Mouse (Mus musculus): Measurements from ENCODE around the gene Pfn1.

Pfn1 gene

DNA sequence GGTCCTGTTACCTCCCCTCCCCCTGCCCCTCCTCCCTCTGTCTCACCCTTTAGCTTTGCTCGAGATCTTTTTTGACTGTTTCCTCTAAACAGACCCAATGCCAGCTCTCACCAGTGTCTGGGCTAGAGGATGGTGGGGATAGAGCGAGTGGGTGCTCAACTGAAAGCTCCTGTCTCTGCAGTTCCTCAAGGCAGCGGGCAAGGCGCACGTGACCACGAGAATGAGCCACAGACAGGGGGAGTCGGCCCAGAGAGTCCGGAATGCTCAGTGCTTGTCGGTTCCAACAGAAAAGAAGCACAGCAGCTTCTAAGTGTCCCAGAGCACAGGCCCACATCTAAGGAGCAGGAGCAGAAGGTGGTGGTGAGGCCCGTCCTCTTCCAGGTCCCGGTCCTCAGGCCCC is 20.1 kb upstream of the Pfn1 start:
- DNase-seq (ENCODE audit: low spot score) = no peak

DNA sequence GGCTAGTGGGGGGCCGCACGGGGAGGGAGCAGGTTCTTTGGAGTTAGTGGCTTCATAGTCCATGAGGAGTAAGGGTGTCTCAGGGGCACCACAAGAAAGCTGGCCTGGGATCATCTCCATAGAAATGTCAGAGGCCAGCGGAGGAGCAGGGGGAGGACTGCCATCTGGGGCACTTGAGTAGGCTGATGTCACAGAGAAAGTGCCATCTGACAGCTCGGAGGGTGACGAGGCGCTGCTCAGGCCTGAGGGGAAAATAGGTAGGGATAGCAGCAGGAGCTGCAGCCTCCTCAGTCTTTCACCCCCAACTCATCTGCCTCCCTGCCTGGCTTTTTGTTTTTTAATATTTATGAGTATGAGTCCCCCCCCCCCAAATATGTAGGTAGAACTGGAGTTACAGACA is 19.6 kb upstream of the Pfn1 start:
- DNase-seq (ENCODE audit: low spot score) = no peak

DNA sequence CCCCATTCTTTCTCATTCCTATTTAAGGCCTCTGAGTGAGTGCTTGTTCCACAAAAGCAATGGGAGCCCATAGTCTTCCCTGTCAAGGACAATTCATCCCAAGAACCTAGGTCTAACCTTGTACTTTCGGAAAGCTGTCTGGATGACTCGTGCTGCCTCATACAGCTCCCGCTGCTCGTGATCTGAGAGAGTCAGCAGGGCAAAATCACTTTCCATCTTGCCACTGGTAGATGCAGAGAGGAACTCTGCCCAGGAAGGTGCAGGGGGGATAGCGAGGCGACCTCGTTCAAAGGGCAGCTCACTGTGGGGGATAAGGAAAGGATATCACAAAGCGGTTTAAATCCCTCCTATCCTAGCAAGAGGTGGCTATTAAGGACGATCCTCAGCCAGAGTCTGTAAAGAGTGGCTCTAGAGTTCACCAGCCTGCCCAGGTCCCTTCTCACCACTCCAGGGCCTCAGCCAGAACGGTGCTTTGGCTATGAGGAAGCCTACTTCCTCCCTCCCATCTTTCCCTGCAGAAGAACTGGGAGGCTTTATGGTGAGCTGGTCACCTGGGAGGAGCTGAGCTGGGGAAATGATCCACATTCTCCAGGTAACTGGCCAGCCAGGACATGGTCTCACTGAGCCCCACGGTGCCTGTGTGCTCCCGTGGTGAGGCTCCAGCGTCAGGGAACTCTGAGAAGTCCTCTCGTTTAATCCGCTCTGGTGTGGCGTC is 17.0 kb upstream of the Pfn1 start:
- DNase-seq (ENCODE audit: low spot score) = no peak

DNA sequence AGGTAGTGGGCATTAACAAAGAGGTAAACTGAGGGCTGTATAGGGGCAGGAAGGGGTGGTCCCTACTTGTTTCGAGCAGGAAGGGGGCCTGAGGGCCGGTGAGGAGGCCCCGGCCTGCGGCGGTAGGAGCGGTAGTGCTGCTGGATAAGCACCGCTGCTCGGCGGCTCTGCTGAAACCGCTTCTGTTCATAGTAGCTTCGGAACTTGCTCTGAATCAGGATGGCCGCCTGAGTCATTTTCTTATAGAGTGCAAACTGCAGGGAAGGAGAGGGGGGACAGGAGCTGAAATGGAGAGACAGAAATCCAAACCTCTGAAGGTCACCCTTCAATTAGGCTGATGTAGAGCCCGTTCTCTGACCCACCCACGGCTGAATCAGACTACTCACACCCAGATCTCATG is 16.0 kb upstream of the Pfn1 start:
- no peak for DNase-seq (ENCODE audit: low spot score)

DNA sequence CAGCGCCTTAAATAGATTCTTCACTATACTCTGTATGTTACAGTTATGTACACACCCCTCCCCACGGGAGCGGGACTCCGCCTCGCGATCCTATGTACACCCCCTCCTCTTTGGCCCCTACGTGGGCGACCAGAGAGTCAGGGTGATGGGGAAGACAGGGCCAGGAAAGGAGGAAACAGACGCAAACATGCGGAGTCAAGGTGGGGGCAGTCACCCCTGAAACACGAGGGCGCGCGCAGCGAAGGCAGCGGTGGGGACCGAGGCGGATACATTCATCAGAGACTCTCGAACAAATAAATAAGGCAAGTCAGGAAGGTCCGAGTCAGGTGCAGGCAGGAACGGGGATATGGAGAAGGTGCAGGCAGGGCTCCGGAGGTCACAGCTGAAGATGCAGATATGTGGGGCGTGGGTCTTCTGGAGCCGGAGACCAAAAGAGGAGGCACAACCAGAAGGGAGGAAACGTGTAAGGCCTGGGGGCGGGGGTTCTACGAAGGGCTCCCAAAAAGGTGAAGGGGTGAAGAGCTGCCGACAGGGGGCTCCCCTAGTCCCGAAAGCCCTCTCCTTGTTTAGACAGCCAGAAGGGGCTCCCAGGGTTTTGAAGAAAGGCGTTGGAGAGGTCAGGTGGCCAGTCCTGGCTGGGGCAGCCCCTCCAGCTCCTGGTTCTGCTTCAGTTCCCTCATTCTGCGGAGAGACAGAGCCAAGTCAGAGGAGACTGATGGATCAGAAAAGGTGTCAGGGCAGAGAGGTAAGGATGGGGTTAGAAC is 15.3 kb upstream of the Pfn1 start:
- DNase-seq (ENCODE audit: low spot score) = peak; percentile 86

DNA sequence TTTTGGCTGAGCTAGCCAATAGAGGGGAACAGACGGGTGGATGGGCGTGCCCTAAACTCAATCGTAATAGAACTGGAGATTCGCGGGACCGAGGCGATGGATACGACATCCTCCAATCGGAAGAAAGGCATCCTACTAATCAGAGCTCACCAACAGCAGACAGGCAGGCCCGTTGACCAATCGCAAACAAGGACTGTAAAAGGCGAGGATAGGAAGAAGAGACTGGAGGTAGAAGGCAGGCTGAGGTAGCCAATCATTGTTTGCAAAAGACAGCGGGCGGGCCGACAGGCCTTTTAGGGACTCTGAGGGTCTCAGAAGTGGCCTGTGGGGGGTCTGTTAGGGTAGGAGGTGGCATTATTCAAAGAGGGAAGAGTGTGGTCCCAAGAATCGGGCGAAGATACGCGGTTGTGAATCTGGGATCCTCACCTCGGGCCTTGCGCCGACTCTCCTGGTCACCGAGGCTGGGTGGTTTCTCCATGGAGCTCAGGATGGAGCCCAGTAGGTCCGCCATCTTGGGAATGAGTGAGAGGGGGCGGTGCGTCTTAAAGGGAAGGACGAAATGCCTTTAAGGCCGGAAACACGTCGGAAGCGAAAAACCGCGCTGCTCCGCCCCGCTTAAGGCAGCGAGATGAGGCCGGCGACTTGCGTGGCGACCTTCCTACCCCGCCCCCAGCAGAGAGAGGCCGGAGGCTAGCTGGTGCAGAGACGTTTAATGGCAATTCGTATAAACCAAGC is 14.5 kb upstream of the Pfn1 start, which contains the start of gene Spag7:
Gene Spag7, minus strand, starts transcription at position 646 of the 735 bp plus-strand sequence.
- DNase-seq (ENCODE audit: low spot score) = peak; percentile 96

DNA sequence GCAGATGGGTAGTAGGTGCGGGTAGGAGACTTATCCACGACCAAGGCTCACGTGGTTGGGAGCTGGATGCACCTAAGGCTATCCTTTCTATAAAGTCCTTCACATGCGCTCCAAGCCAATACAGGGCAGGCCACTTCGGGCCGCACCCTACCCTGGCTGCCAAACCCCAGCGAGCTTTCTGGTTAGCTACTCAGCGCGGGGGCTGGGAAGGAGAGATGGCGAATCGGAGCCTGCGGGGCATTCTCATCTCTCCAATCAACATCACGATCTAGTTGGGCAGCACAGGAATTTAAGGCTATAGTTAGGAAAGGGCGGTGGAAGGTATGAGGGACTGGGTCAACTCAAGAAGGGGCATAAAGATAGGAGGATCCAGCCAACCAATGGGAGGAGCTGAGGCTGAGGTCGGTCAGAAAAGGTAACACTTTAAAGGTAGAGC is 13.9 kb upstream of the Pfn1 start:
- no peak for DNase-seq (ENCODE audit: low spot score)

DNA sequence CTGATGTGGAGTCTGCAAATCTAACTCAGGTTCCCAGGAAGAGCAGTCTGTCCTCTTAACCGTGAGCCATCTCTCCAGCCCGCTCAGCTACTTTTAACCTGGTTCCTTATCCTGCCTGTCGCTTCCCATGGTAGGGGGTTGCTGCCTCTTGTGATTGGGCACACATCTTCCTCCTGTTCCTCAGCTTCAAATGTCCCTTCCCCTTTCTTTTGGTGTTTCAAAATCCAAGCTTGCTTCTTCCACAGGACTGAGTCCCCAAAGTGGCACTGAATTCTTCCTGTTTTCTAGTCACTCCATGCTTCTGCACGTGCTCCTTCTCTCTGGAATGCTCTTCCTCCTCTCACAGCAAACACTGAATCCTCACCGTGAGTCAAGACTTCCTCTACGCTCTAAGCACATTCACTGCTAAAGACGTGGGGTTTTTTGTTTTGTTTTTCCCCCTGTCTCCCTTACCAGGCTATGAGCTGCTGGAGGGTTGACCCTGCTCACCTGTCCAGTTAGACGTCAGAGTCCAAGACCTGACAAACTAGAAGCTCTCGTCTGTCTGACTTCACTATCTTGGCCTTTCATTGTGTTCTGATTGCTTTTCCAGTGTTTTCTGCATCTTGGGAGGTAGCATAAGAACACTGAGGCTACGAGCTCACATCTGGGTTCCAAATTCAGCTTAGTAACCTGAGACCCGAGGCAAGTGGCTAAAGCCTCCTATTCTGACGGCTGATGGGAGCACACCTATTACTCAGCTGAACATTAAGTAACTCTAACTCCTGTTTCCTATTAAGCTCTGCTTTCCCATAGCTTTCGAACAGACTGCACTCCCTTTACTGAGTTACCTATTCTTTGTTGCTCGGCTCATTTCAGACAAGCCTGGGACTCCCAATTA is 13.1 kb upstream of the Pfn1 start:
- DNase-seq (ENCODE audit: low spot score) = no peak

DNA sequence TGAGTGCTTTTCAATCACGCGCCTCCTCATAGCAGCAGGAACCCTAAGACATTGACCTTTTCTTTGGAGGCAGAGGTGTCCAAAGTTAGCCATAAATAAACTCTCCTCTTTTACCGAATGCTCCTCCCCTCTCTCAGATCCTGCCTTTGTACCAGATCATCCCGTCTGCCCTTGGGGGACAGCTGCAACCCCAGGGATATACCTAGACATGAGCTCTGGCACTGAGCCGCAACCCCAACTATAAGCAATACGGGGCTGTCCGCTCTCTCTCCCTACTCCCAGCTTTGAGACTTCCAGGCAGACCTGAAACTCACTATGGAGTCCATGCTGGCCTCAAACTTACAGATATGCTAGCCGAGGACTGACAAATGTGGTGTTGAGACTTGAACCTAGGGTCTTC is 12.2 kb upstream of the Pfn1 start:
- no peak for DNase-seq (ENCODE audit: low spot score)

DNA sequence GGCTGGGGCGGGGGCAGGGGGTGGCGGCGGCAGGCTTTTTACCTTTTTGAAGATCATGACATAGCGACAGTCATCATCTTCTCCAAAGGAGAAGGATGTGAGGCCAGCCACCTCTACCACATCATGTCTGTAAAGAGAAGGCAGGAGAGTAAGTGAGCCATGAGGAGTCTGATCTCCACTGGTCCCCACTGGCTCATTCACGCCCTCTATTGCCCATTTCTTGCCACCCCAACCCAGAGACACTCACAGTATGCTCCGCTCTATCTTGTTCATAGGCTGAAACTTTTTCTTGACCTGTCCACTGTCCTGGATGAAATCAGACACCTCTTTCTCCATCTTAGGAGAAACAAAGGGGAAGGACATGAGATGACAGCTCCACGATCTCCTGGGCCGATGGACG is 10.3 kb upstream of the Pfn1 start:
- no peak for DNase-seq (ENCODE audit: low spot score)

DNA sequence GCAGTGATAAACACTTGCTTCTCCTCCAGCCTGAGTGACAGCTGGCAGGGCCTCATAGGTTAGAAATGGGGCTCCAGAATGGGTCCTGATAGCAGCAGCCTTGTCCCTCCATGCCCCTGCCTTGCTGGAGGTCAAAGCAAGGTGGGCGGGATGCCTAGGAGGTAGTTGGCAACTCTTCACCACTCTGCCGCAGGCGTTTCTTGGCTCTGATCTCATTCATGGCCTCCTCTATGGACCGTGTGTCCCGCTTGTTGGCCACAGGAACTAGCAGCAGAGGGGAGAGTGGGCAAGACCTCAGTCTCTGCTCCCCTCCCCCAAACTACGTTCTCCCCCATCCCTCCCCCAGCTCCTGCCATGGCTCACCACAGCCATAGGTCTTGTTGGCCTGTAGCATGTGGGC is 9.5 kb upstream of the Pfn1 start:
- DNase-seq (ENCODE audit: low spot score) = no peak

DNA sequence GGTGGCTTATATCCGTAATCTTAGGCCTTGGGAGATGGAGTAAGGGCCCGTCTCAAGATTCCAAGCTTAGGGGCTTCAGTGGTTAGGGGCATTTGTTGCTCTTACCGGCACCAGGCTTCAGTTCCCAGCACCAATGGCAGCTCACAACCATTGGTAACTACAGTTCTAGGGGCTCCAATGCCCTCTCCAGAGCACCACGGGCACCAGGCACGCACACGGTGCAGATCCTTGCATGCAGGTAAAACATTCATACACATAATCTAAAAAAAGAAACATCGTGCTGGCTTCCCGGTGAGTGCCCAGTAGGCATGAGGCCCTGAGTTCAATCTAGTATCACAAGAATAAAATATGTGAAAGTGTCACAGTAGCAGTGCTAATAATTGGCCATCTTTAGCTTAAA is 8.7 kb upstream of the Pfn1 start:
- DNase-seq (ENCODE audit: low spot score) = no peak

DNA sequence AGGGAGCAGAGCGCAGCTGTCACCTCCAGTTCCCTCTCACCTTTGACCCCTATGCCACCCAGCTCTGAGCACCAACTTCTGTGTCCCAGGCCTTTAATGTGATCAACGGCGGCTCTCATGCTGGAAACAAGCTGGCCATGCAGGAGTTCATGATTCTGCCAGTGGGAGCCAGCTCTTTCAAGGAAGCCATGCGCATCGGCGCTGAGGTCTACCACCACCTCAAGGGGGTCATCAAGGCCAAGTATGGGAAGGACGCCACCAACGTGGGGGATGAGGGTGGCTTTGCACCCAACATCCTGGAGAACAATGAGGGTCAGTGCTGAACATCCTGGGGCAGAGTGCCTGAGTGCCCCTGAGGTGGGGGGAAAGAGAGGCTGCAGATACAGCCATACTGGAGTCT is 6.1 kb upstream of the Pfn1 start:
- DNase-seq (ENCODE audit: low spot score) = no peak

DNA sequence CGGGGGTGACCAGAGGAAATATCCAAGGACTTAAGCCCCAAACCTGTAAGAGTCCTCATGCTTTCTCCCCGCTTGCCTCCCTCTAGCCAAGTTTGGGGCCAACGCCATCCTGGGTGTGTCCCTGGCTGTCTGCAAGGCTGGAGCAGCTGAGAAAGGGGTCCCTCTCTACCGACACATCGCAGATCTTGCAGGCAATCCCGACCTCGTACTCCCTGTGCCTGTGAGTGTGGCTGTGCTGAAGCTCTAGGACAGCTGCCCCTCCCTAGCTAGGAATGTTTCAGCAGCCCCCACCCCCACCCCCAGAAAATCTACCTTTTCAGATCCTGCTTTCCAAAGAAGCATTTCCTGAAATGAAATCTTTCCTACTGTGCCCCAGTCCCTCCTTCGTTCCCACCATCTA is 4.5 kb upstream of the Pfn1 start:
- no peak for DNase-seq (ENCODE audit: low spot score)

DNA sequence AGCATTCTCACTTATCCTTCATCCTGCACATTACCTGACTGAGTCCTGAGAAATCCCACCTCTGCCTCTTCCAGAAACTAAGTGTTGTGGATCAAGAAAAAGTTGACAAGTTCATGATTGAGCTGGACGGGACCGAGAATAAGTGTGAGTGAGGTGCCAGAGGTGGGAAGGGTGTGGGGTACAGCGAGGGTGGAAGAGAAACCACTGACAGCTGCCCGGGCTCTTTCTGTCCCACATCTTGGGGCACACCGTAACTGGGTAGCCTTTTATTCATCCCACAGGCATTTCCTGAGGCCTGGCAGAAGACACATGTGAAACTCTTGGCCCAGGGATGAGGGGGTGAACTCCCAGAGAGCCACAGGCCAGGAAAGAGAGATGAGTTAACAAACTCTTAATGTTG is 4.1 kb upstream of the Pfn1 start:
- no peak for DNase-seq (ENCODE audit: low spot score)

DNA sequence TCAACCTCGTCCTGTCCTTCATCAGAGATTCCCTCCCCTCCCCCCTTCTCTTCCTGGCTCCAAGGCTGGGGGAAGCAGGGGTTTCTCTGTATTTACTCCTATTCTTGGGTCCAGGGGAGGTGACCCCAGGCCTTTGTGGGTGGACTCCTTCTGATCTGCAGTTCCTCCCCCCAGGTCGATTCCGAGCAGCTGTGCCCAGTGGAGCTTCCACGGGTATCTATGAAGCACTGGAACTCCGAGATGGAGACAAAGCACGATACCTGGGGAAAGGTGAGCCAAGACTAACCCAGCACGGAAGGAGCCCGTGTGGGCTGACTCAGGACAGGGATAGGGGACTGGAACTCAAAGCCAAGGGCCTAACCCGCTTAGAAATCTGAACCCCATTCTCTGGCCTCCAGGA is 3.5 kb upstream of the Pfn1 start:
- DNase-seq (ENCODE audit: low spot score) = no peak

DNA sequence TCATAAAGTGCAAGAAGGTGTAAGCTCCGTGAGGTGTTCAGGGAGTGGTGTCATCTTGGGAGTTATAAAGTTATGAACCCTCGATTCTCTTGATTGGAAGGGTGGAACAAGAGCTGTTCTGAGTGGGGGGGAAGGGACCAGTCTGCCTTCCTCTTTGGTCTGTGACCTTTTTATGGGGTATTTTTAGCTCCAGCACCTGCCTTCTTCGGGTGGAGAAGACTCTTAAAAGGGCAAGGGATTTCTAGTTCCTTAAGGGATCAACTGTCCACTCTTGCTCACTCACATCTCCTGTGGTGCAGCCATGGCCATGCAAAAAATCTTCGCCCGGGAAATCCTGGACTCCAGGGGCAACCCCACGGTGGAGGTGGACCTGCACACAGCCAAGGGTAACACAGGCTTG is 3.1 kb upstream of the Pfn1 start:
- DNase-seq (ENCODE audit: low spot score) = no peak

DNA sequence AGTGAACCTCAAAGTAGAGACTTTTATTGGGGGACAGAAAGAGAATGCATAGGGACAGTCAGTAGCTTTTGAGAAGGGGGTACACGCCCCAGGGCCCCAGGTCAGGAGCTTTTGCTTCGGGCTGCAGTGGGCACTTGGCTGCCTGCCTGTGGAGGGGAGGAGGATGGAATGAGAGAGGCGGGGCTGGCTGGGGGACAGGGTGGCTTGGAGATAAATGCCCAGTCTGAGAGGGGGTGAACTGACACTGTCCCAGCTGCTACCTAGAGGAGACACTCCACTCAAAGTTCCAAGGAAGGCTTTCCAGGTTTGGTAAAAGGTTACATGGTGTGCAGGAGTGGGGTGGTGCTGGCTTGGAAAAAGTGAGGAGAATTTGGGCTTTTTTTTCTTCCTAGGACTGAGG is 2.5 kb upstream of the Pfn1 start, which contains the start of gene Eno3:
Gene Eno3, plus strand, starts transcription at position 239 of the 400 bp plus-strand sequence.
- no peak for DNase-seq (ENCODE audit: low spot score)

DNA sequence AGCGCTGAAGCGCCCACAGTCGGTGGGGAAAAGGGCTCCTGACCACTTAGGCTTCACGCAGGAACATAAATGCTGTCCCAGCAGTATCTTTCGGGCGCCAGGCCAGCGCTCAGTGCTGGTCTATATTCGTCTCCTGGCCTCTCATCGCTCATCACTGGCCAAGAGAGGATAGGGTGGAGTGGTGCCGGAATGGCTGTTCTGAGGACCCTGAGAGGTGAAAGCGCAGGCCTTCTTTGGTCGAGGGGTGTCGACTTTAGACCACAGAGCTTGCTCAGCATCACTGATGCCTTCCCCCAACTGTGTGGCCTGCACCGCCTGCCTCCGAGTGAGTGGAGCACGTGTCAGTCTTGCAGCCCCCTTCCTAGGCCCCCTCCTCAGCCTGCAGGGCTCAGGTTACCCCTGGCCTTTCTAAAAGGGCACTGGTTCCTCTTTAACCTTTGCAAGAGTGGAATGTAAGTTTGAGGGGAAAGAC is 2.0 kb upstream of the Pfn1 start:
- no peak for DNase-seq (ENCODE audit: low spot score)

DNA sequence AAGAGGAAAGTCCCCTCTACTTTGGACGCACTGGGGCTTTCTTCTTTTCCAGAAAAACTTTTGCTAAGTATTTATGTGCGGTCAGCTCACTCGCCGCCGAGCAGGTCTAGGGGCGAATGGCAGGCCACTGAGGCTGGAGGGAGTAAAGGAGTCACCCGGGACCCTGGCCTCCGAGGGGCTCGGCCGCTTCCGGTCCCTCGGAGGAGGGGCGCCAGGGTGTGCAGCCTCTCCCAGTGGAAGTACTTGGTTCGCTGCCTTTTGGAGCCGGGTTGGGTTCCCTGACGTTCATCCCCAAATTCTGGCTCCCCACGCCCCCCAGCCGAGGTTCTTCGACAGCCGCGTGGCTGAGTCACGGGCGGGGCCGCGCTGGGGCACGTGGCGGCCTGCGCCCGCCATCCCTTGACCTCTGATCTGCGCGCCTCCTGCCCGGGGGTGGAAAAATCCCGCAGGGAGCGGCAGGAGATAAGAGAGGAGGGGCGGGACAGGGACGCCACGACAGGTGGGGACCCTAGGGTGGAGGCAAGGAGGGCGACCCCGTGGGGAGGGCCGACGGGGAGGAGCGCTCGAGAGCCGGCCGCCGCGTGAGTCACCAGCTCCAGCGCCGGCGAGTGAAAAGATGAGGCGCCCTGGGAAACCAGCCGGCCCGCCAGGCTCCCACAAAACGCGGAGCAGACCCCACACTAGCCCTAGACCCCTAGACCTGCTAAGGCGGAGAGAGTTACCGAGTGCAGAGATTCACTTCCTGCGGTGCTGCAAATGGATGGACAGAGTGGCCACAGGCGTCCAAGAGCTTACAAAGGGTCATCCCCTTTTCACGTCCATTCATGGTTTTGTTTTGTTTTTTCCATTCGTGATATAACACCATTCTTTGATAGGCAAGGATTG is 1.4 kb upstream of the Pfn1 start:
- DNase-seq (ENCODE audit: low spot score) = peak; percentile 34

Data from T-cell, adult 2 months (primary cell).